Mouse (Mus musculus) left cerebral cortex, adult 11 months (tissue): ENCODE data around the gene Erfe.

Experiments used
- DNase-seq: peaks from one replicate; pipeline ENCODE4 v3.0.0; 2022; ENCODE audit warnings: low spot score

The Erfe gene

GRCm38 (mm10) chr1:91366215-91367108, at the start of gene Erfe:
Gene Erfe (plus strand): TSS chr1:91366430.
- no peak for DNase-seq

GRCm38 (mm10) chr1:91317656-91318055, 48.6 kb upstream of the Erfe start:
- DNase-seq = no peak

GRCm38 (mm10) chr1:91321760-91322438, 44.3 kb upstream of the Erfe start, which contains the start of gene Espnl:
Gene Espnl (plus strand): TSS chr1:91322075.
- no peak for DNase-seq

GRCm38 (mm10) chr1:91324646-91325045, 41.6 kb upstream of the Erfe start:
- DNase-seq = no peak

- DNase-seq = no peak
These were observed 40.7 kb upstream of the Erfe start for GRCm38 (mm10) chr1:91325488-91326042.

GRCm38 (mm10) chr1:91332102-91332501, 34.1 kb upstream of the Erfe start:
- DNase-seq = no peak

GRCm38 (mm10) chr1:91333582-91333981, 32.6 kb upstream of the Erfe start:
- no peak for DNase-seq

- no peak for DNase-seq
These were observed 28.9 kb upstream of the Erfe start for GRCm38 (mm10) chr1:91337355-91337754.

- DNase-seq = no peak
These were observed 22.2 kb upstream of the Erfe start for GRCm38 (mm10) chr1:91344001-91344400.

GRCm38 (mm10) chr1:91344921-91345685, 21.1 kb upstream of the Erfe start:
- no peak for DNase-seq

- DNase-seq = no peak
These were observed 19.3 kb upstream of the Erfe start for GRCm38 (mm10) chr1:91346892-91347291.

GRCm38 (mm10) chr1:91350841-91351240, 15.4 kb upstream of the Erfe start, which contains the start of gene Klhl30:
Gene Klhl30 (plus strand): TSS chr1:91351016.
- DNase-seq = no peak

- DNase-seq = no peak
These were observed 15.0 kb upstream of the Erfe start for GRCm38 (mm10) chr1:91351249-91351648.

- no peak for DNase-seq
These were observed 14.0 kb upstream of the Erfe start for GRCm38 (mm10) chr1:91352277-91352676.

- DNase-seq = no peak
These were observed 10.1 kb upstream of the Erfe start for GRCm38 (mm10) chr1:91356105-91356504.

GRCm38 (mm10) chr1:91362113-91362512, 4.1 kb upstream of the Erfe start:
- DNase-seq = no peak

GRCm38 (mm10) chr1:91364822-91365644, 1.2 kb upstream of the Erfe start:
- no peak for DNase-seq

- no peak for DNase-seq
These were observed 415 bp upstream of the Erfe start for GRCm38 (mm10) chr1:91365816-91366214.

- no peak for DNase-seq
These were observed 1.1 kb downstream of the Erfe start for GRCm38 (mm10) chr1:91367295-91367694.

- no peak for DNase-seq
These were observed 3.2 kb downstream of the Erfe start for GRCm38 (mm10) chr1:91369408-91369807.

- DNase-seq = no peak
These were observed 3.8 kb downstream of the Erfe start for GRCm38 (mm10) chr1:91370055-91370454.
